Mouse (Mus musculus): ENCODE measurements around the gene Vmn2r7.
"Not testable (repeated sequence)": the region's sequence is repeated elsewhere in the genome, so short reads cannot be mapped to it uniquely, and the experiment has no call there.

Vmn2r7 gene

GRCm38 (mm10) chr3:64844665-64845064 lies at the start of gene Vmn2r7:
Gene Vmn2r7 (minus strand): TSS chr3:64844765.
- DNase-seq: not testable (repeated sequence)

- DNase-seq: peak in 1 of 2 experiments; percentile 2
These were observed 45.2 kb upstream of the Vmn2r7 start for GRCm38 (mm10) chr3:64889725-64890124.

DNA sequence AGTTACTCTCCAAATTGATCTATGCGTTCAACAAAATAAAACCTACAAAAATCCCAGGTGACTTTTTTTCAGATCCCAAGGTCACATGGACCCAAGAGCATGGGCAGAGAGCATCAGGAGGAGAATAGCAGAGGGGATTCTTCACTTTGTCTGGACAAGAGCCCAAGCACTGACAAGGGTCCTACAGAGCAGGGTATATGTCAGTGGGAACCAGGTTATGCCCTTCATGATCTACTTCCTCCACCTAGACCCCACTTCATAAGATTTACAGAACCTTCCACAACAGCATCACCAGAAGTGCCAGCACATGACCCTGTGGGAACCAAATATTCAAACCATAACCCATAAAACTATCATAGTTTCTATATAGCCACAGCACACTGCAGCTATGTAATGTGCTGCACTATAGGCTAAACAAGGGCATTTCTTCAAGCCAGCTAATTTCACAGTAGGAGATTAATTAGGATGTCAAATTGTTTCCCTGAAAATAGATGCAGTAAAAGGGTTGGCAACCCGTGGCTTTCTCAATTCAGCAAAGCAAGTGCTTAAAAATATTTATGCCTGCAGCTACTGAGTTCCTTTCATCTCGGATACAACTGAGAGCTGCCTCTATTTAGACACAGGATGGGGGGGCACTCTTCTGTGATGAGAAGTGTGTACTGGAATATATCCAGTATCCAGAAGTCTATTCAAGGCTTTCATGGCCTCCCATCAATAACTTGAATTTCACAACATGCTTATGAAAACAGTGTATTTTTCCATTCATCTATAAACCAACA lies 33.8 kb upstream of the Vmn2r7 start:
- DNase-seq: peak; percentile 2 to 3

DNA sequence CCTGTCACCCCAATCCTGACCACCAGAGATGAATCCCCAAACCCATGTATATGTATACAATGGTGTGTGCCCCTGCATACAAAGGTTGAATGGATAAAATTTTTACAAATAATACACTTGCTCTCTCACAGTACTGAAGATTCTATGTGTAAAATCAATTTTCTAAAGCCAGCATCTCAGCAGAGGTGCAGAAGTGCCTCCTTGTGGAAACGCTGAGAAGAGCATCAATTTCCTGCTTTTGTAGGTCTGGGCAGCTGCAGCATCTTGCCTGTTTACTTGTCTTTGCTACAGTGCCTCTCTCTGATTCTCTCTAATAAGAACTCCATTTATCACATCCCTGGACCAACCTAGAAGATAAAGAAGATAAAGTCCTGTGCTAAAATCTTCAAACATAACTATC lies 32.1 kb upstream of the Vmn2r7 start:
- DNase-seq: peak in 1 of 2 experiments; percentile 7

DNA sequence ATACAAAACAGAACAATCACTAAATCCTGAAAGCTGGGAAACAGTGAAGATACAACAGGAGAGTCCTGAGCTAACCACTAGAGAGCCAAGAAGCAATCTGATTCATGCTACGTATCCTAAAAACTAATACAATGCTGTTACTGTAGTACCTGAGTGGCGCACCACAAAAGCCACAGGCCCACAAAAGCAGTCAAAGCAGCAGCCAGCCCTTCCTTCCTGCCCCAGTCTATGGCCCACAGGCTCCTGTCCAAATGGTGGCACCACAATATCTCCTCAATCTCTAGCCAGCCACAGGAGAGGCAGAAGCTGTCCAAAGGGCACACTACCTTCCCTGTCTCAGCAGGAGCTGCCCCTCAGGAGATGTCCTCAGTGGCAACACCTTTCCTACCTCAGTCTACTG lies 1.7 kb downstream of the Vmn2r7 start:
- no peak for DNase-seq

DNA sequence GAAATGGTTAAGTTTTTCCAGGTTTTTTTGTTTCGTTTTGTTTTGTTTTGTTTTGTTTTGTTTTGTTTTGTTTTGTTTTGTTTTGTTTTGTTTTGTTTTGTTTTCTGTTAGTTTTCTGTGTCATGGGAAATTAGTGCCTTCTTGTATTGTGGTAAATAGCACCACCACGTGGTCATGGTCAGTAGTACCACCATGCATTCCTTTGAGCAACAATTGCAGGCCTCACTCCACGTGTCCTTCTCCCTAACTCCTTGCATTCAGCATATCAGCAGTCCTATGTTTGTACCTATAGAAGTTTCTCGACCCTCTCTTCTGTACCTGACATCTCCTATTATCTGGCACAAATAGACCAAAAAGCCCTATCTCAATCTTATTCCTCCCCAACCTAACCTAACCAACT lies 2.3 kb downstream of the Vmn2r7 start:
- peak; percentile 74 to 76 for DNase-seq

DNA sequence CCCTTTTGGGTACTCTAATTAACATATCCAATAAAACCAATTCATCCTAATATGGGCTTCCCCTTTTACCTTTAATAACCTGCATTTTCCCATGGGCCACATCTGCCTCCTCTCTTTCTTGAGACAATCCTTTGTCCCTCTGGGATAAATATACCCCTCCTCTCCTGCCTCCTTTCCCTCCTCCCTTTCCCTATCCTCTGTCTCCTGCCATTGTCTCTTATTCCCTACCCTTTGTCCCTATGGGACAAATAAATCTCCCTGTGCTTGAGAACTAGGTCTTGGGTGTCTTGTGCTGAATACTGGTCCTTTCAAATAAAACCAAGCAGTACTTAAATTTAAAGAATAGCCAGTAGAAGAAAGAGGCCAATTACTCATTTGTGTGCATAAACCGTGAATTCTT lies 13.4 kb downstream of the Vmn2r7 start:
- no peak for DNase-seq

- no peak for DNase-seq
These were observed 53.3 kb downstream of the Vmn2r7 start for GRCm38 (mm10) chr3:64791245-64791591.

DNA sequence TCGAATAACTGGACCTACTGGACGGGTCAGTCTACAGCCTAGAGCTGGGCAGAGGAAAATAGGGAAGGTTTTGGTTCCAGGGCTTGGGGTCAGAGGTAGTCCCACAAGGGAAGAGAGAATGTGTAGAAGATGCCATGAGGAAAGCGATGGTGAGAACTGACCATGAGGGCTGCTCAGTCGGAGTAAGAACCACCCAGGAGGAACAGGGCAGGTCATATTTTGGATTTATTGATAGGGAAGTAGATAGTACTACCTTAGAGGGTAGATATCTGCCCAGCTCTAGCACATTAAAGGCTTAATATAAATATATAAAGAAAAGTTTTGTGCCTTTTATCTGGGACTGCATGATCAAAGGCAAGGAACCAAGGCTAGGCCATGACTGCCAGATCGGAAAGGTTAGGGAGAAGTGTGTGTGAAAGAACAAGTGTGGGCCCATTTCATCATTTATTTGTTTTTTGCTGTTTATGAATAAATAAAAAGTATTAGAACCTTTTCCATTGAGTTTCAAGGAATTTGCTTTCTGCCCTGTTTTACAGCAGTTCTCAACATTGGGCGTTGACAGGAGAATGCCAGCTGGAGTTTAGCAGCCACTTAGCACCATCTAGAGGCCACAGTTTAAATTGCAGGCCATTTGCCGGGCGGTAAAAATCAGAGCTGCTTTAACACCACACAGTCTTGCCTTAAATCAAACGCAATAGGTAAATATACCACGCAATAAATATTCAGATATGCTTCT lies 53.9 kb downstream of the Vmn2r7 start:
- DNase-seq: peak; percentile 77 to 81

DNA sequence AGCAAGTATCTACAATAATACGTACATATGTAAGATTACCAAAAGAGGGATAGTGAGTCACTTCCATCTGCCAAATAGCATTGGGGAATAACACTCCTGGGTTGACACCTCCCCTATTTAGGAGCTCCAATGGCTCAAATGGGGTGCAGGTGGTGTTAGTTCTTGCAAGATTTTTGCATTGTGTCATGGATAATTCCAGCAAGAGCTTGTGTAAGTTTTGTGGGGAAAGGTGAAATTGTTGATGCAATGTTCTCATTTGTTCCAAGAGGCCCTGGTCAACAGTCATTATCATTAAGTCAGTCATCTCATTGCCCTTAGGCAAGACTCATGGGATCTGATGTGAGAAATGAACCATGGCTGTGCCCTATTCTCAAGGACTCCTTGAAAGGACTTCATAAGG lies 61.7 kb downstream of the Vmn2r7 start:
- no peak for DNase-seq

DNA sequence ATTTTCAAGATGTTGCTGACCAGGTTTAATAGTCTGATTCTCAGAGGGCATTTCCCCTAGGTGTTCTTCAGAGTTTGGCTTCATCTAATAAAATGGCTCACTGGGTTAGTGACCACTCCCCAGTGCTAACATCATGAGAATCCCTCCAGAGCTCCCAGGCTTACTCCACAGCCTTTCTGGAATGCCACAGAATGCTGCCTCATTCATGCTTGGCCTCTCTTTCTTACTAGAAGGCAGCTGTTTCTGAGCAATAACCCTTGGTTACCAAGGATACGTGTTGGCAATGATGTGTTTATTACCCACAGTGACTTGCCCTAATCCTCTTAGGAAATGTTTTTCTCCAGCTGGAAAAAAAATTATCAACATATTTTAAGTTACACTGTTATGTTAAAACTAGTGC lies 72.4 kb downstream of the Vmn2r7 start:
- no peak for DNase-seq

DNA sequence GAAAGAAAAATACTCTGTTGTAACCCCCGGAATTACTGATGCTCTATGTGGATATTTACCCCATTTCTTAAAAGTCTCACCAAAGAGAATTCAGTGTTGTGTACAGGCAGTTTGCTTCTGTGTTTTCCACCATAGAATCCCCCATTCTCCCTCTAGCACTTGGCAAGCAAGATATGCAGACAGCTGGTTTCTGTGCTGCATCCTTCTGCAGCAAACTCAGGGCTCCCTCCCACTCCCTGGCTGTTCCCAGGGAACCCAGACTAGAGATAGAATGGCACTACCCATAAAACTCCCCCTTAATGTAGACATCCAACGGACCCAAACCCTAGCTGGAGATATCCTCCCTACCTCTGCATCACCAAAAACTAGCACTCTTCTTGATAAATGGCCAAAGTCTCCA lies 88.4 kb downstream of the Vmn2r7 start:
- DNase-seq: peak; percentile 19 to 34

GRCm38 (mm10) chr3:64727187-64727970 lies 117.2 kb downstream of the Vmn2r7 start:
- peak; percentile 69 to 74 for DNase-seq

DNA sequence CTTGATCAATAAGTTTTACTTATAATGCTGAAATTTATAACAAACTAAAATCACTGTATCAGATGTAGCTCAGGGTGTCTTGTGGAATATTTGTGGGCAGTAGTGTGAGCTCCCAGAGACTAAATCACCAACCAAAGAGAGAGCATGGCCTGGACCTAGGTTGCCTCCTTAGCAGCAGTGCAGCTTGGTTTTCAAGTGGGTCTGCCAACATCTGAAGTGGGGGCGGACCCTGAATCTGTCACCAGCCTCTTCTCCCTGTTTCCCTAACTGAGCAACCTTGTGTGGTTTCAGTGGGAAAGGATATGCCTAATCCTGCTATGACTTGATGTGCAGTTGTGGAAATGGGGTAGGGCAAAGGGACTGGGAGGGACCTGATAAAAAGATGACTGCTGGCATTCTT lies 118.8 kb downstream of the Vmn2r7 start:
- DNase-seq: not testable (repeated sequence)

GRCm38 (mm10) chr3:64676069-64676468 lies 168.5 kb downstream of the Vmn2r7 start:
- DNase-seq: not testable (repeated sequence)
